Mouse (Mus musculus) heart, postnatal 0 days (tissue): ENCODE results near the gene Mindy4. TPM values are rescaled to one million over a fixed set of nuclear protein-coding genes. Genes with fewer than 3 reads are reported as not detected.

ENCODE experiments used
- ATAC-seq: fragments of 200-750 bp; cut with Nextera tagmentation; 2 replicates; pipeline ENCODE4 v1.8.0; 2017; ENCODE audit warnings: low read depth, moderate number of reproducible peaks, moderate library complexity; ENCODE audit not compliant: insufficient read depth
- DNase-seq: peaks from one replicate; pipeline ENCODE4 v3.0.0-alpha.2; 2016; ENCODE audit warnings: low spot score
- H3K27ac ChIP-seq: fragments of 300-500 bp; sonication (generic); 2 replicates; pipeline ENCODE4 v1.5.1; 2014; ENCODE audit warnings: low read depth, mild to moderate bottlenecking
- H3K27me3 ChIP-seq: fragments of 300-500 bp; sonication (generic); 2 replicates; pipeline ENCODE4 v1.6.1; 2014; ENCODE audit warnings: low read length, mixed read lengths; ENCODE audit not compliant: control insufficient read depth, insufficient read depth
- H3K36me3 ChIP-seq: fragments of 300-500 bp; sonication (generic); replicated peaks from 2 replicates; pipeline ENCODE4 v1.6.1; 2014; ENCODE audit warnings: low read length, mixed read lengths; ENCODE audit not compliant: control insufficient read depth, insufficient read depth
- H3K4me1 ChIP-seq: fragments of 300-500 bp; sonication (generic); 2 replicates; pipeline ENCODE4 v1.6.1; 2014; ENCODE audit warnings: antibody characterized with exemption; ENCODE audit not compliant: control insufficient read depth, insufficient read depth
- H3K4me2 ChIP-seq: fragments of 300-500 bp; sonication (generic); 2 replicates; pipeline ENCODE4 v1.6.1; 2014; ENCODE audit warnings: low read depth, mild to moderate bottlenecking, low read length, moderate library complexity
- H3K4me3 ChIP-seq: fragments of 300-500 bp; sonication (generic); 2 replicates; pipeline ENCODE4 v1.5.1; 2014; ENCODE audit warnings: low read depth, low read length
- H3K9ac ChIP-seq: fragments of 300-500 bp; sonication (generic); replicated peaks from 2 replicates; pipeline ENCODE4 v1.6.1; 2014; ENCODE audit warnings: low read depth, low read length, mixed read lengths
- H3K9me3 ChIP-seq: fragments of 300-500 bp; sonication (generic); replicated peaks from 2 replicates; pipeline ENCODE4 v1.6.1; 2016; ENCODE audit warnings: low read length; ENCODE audit not compliant: control insufficient read depth
- CTCF ChIP-seq: IDR thresholded peaks from 2 replicates; pipeline ENCODE4 v1.5.1; 2016; ENCODE audit warnings: antibody characterized with exemption, control low read depth, low read depth
- EP300 ChIP-seq: IDR thresholded peaks from 2 replicates; pipeline ENCODE4 v1.6.1; 2016; ENCODE audit warnings: antibody characterized with exemption, low read depth
- WGBS: fragments of 180-500 bp; shearing (Covaris S2); extraction: QIAGEN DNeasy Blood & Tissue Kit; methylation state at CpG from one replicate; pipeline ENCODE4 v1.1.7; 2014; 5-methylcytosine and 5-hydroxymethylcytosine counted together
- polyA plus RNA-seq: library from polyadenylated mRNA; unstranded; fragments of >200 nt; fragmentation: Nextera tagmentation; extraction: Ambion mirVana; gene quantifications from 2 replicates; pipeline ENCODE4 v1.2.1, GENCODE M21; 2015
- total RNA-seq: library from RNA; depleted of rRNA; stranded (reverse); fragments of >200 nt; gene quantifications from 2 replicates; pipeline ENCODE4 v1.2.3, GENCODE M21; 2014; ENCODE audit warnings: low replicate concordance

Mindy4 gene
- total and polyA plus RNA-seq, 2 experiments from 2014 or later: 3.9 to 31.2 TPM

GRCm38 (mm10) chr6:55343446-55343845 lies 140.3 kb downstream of the Mindy4 start:
- no peak for ATAC-seq
- H3K4me1 ChIP-seq: peaks cover 35% of the 10 kb centered on the region
- H3K4me3 ChIP-seq: no peak overlapping the region
- 92% methylated on average over 10 of the region's 10 CpGs for WGBS
- TF ChIP-seq CTCF (no peak), EP300 (no peak)
- H3K9ac ChIP-seq: no peak overlapping the region
- H3K9me3 ChIP-seq: no peaks in the 10 kb centered on the region
- no peak for DNase-seq
- no peaks in the 10 kb centered on the region for H3K27me3 ChIP-seq
- no peak overlapping the region for H3K27ac ChIP-seq
- H3K4me2 ChIP-seq: no peak overlapping the region
- 0 out of 2 replicates have a peak, but pooled peaks cover 4% of the 10 kb centered on the region for H3K36me3 ChIP-seq

DNA sequence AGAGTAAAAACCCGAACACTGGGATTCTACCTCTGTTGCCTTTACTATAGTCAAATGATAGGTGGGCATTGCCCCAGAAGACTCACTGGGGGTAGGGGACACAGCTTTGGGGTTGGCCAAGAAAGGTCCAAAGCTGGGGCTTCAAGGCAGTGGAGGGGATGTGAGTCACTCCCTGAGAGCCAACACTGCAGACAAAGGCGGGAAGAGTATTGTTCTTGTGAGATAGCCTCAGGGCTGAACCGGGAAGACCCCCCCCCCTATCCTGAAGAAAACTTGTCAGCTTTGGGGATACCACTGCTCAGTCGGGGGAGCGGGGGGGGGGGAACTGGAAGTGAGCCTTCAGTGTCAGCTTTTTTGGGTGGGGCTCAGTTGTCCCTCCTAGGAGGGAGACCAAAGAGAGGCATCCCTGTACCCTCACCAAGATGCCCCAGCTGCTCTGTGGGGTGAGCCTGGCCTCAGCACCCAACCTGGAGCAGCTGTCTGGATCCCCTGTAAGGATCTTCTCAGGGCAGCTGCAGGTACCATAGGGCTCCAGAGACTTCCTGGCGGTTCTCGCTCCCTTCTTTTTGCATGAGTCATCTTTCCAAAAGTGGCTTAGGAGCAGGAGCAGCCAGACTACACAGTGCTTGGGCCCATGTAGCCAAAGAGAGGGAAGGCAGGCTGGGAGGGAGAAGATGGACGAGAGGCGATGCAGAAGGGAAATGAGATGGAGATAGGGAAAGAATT lies 141.3 kb downstream of the Mindy4 start:
- DNase-seq: no peak
- no peaks in the 10 kb centered on the region for H3K27me3 ChIP-seq
- H3K27ac ChIP-seq: no peak overlapping the region
- H3K4me1 ChIP-seq: peaks cover 27% of the 10 kb centered on the region
- H3K9me3 ChIP-seq: no peaks in the 10 kb centered on the region
- WGBS: 52% methylated on average over 9 of the region's 9 CpGs
- H3K4me2 ChIP-seq: no peak overlapping the region
- no peak for TF ChIP-seq CTCF
- no peak for TF ChIP-seq EP300
- H3K9ac ChIP-seq: no peak overlapping the region
- no peak overlapping the region for H3K4me3 ChIP-seq
- no peak; the same call in 1 of the 2 replicates for ATAC-seq
- H3K36me3 ChIP-seq: 0 out of 2 replicates have a peak, but pooled peaks cover 4% of the 10 kb centered on the region

DNA sequence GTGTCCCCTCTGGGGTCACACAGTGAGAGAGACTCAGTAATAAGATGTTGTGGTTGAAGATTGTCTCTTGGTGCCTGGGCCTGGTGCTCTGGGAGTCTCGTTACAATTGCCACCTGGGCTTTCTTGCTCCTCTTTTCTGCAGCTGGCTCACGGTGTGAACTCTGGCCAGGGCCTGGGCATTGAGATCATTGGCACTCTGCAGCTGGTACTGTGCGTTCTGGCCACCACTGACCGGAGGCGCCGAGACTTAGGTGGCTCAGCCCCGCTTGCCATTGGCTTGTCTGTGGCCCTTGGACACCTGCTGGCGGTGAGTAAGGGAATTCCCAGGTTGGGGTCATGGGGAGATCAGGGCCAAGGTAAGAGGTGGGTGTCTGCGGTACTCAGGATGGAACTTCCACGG lies 142.1 kb downstream of the Mindy4 start:
- no peak overlapping the region for H3K4me3 ChIP-seq
- 0 out of 2 replicates have a peak, but pooled peaks cover 4% of the 10 kb centered on the region for H3K36me3 ChIP-seq
- no peak overlapping the region for H3K4me2 ChIP-seq
- no peaks in the 10 kb centered on the region; the same call in 1 of the 2 replicates for H3K9me3 ChIP-seq
- H3K27ac ChIP-seq: no peak overlapping the region
- H3K4me1 ChIP-seq: peaks cover 25% of the 10 kb centered on the region
- no peak for ATAC-seq
- no peak for DNase-seq
- no peak overlapping the region for H3K9ac ChIP-seq
- WGBS: 93% methylated on average over 10 of the region's 10 CpGs
- TF ChIP-seq CTCF: no peak
- TF ChIP-seq EP300: no peak
- no peaks in the 10 kb centered on the region for H3K27me3 ChIP-seq

DNA sequence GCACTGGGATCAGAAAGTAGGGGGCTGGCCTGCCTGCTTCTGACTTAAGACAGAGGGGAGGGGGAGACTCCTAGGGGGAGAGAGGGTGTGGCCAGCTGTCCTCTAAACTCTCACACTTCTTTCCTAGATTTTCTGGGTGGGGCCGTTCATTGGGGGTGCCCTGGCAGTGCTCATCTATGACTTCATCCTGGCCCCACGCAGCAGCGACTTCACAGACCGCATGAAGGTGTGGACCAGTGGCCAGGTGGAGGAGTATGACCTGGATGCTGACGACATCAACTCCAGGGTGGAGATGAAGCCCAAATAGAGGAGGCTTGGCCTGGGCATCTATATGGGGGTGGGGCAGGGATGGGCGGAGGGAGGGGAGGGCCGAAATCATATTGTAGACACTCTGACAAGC lies 143.3 kb downstream of the Mindy4 start:
- TF ChIP-seq EP300 (no peak), CTCF (no peak)
- H3K9ac ChIP-seq: no peak overlapping the region
- no peak overlapping the region for H3K27ac ChIP-seq
- 84% methylated on average over 7 of the region's 7 CpGs for WGBS
- H3K4me1 ChIP-seq: peaks cover 17% of the 10 kb centered on the region
- H3K27me3 ChIP-seq: no peaks in the 10 kb centered on the region
- no peak overlapping the region for H3K4me2 ChIP-seq
- no peaks in the 10 kb centered on the region; the same call in 1 of the 2 replicates for H3K9me3 ChIP-seq
- no peak overlapping the region for H3K4me3 ChIP-seq
- ATAC-seq (no peak), DNase-seq (no peak)
- H3K36me3 ChIP-seq: 0 out of 2 replicates have a peak, but pooled peaks cover 4% of the 10 kb centered on the region

DNA sequence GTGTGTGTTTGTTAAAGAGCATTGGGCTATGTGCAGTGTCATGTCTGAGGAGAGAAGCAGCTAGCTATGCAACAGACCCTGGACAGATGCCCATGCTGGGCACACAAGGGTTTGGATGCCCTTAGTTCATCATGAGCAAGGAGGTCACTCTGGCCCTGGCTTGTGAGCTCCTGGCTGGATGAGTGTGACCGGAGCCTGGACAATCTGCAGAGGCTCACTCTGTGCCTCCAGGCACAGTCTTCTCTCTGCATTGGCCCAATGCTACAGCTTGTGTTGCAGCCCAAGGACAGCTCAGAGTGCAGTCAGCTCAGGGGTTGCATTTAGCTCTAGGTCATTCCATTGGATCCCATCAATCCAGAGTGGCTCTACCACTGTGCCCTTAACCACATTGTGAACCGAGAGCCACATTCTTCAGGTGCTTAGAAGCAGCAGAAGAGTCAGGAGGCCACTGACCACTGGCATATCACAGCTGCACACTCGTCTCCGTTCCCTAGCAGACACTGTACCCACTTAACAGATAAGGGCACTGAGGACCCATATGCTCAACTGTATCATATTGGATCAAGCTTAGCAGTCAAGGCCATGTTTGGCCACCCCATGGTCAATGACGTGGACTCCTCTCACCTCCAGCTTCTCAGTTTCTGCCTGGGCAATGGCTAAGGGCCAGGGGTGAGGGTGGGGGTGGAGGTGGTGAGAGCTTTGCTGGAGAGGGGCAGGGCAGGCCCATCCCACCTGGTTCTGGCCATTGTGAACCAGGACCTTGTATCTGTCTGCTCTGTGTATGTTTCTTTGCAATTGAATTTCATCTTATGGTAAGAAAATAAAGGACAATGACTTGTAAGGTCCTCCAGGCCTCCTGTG lies 144.8 kb downstream of the Mindy4 start:
- ATAC-seq: no peak
- 81% methylated on average over 5 of the region's 5 CpGs for WGBS
- TF ChIP-seq EP300: no peak
- no peak for TF ChIP-seq CTCF
- no peak for DNase-seq
- Histone ChIP-seq H3K4me1 (peaks cover 9% of the 10 kb centered on the region; the same call in 1 of the 2 replicates), H3K27me3 (no peaks in the 10 kb centered on the region), H3K4me2 (no peak overlapping the region), H3K9ac (no peak overlapping the region), H3K36me3 (0 out of 2 replicates have a peak, but pooled peaks cover 4% of the 10 kb centered on the region), H3K4me3 (no peak overlapping the region), H3K9me3 (no peaks in the 10 kb centered on the region; the same call in 1 of the 2 replicates), H3K27ac (no peak overlapping the region)
